Comparison of ENCODE assay signal across 21 mouse cellular contexts in genomic region chr4:150741810-150742209, GRCm38 (mm10).
"Had no signal": no experiment of that assay in that cellular context is flagged by ENCODE, and none has a peak within 500 bp of the region (broad histone marks: within the 10 kb centered on the region; RNA-seq: fewer than 3 reads in every experiment).

No protein-coding gene starts in this region.

- DNase-seq: gastrocnemius, postnatal 14 days; gastrocnemius, postnatal 36 days; heart, adult 11 months; heart, postnatal 10 days; heart, postnatal 4 days; kidney, adult 18-20 months; kidney, adult 8-10 months; kidney, postnatal 10 days had no signal

- H3K9ac ChIP-seq: heart, embryonic 12.5 days; hindbrain, embryonic 12.5 days; hindbrain, embryonic 14.5 days; intestine, embryonic 15.5 days; limb, embryonic 12.5 days had no signal

- H3K27ac ChIP-seq: heart, embryonic 10.5 days; hindbrain, embryonic 10.5 days; hindbrain, embryonic 12.5 days; hindbrain, embryonic 14.5 days; intestine, embryonic 15.5 days; layer of hippocampus, adult 2 months; left cerebral cortex, adult 2 months; limb, embryonic 10.5 days; limb, embryonic 12.5 days had no signal

- ATAC-seq: hindbrain, embryonic 16.5 days; inflammation-experienced regulatory T-cells, adult 6 months; intestine, embryonic 15.5 days; intestine, postnatal 0 days had no signal

- H3K36me3 ChIP-seq: heart, embryonic 10.5 days; heart, embryonic 12.5 days; hindbrain, embryonic 10.5 days; hindbrain, embryonic 12.5 days; intestine, embryonic 15.5 days; limb, embryonic 10.5 days; limb, embryonic 12.5 days had no signal

- H3K4me2 ChIP-seq: heart, embryonic 12.5 days; hindbrain, embryonic 12.5 days; hindbrain, embryonic 14.5 days; intestine, embryonic 15.5 days; limb, embryonic 12.5 days had no signal

- H3K9me3 ChIP-seq: heart, embryonic 10.5 days; heart, embryonic 12.5 days; hindbrain, embryonic 10.5 days; hindbrain, embryonic 12.5 days; intestine, embryonic 15.5 days; limb, embryonic 10.5 days; limb, embryonic 12.5 days had no signal

- H3K27me3 ChIP-seq: heart, embryonic 12.5 days; hindbrain, embryonic 12.5 days; intestine, embryonic 15.5 days; limb, embryonic 12.5 days had no signal

- H3K4me3 ChIP-seq: heart, embryonic 10.5 days; heart, embryonic 12.5 days; hindbrain, embryonic 10.5 days; hindbrain, embryonic 12.5 days; intestine, embryonic 15.5 days; layer of hippocampus, adult 2 months; left cerebral cortex, adult 2 months; limb, embryonic 10.5 days; limb, embryonic 12.5 days had no signal
